Mouse (Mus musculus) intestine, postnatal 0 days (tissue): ENCODE results near the gene Foxd2. TPM values are rescaled to one million over a fixed set of nuclear protein-coding genes. Genes with fewer than 3 reads are reported as not detected.
A peak's percentile ranks its signal among the peaks of the same experiment; 100 is the strongest.

ENCODE experiments used
- ATAC-seq: fragments of 200-750 bp; cut with Nextera tagmentation; 2 replicates; pipeline ENCODE4 v1.8.0; 2017; ENCODE audit warnings: mild to moderate bottlenecking, moderate TSS enrichment, moderate library complexity
- H3K27ac ChIP-seq: fragments of 300-500 bp; sonication (generic); 2 replicates; pipeline ENCODE4 v1.5.1; 2014; ENCODE audit warnings: mild to moderate bottlenecking, low read depth, low read length, moderate library complexity
- H3K27me3 ChIP-seq: fragments of 300-500 bp; sonication (generic); replicated peaks from 2 replicates; pipeline ENCODE4 v1.6.1; 2014; ENCODE audit warnings: low read length, mixed read lengths; ENCODE audit not compliant: control insufficient read depth, insufficient read depth
- H3K36me3 ChIP-seq: fragments of 300-500 bp; sonication (generic); 2 replicates; pipeline ENCODE4 v1.6.1; 2014; ENCODE audit warnings: mild to moderate bottlenecking, moderate library complexity; ENCODE audit not compliant: control insufficient read depth, insufficient read depth
- H3K4me1 ChIP-seq: fragments of 300-500 bp; sonication (generic); replicated peaks from 2 replicates; pipeline ENCODE4 v1.6.1; 2014; ENCODE audit warnings: antibody characterized with exemption, low read length, mixed read lengths; ENCODE audit not compliant: control insufficient read depth, insufficient read depth
- H3K4me2 ChIP-seq: fragments of 300-500 bp; sonication (generic); replicated peaks from 2 replicates; pipeline ENCODE4 v1.6.1; 2014; ENCODE audit warnings: low read depth, mild to moderate bottlenecking, moderate library complexity
- H3K4me3 ChIP-seq: fragments of 300-500 bp; sonication (generic); 2 replicates; pipeline ENCODE4 v1.5.1; 2014; ENCODE audit warnings: low read depth, low read length
- H3K9ac ChIP-seq: fragments of 300-500 bp; sonication (generic); 2 replicates; pipeline ENCODE4 v1.6.1; 2014; ENCODE audit warnings: mild to moderate bottlenecking, low read depth, low read length
- H3K9me3 ChIP-seq: fragments of 300-500 bp; sonication (generic); 2 replicates; pipeline ENCODE4 v1.6.1; 2016; ENCODE audit warnings: mixed run types; ENCODE audit not compliant: control insufficient read depth
- CTCF ChIP-seq: sonication (generic); IDR thresholded peaks from 2 replicates; pipeline ENCODE4 v1.5.1; 2016; ENCODE audit warnings: low read depth, mild to moderate bottlenecking, control low read depth, antibody characterized with exemption, moderate library complexity
- whole genome bisulfite sequencing: fragments of 180-500 bp; shearing (Covaris S2); extraction: QIAGEN DNeasy Blood & Tissue Kit; methylation state at CpG from one replicate; pipeline ENCODE4 v1.1.7; 2014; 5-methylcytosine and 5-hydroxymethylcytosine counted together
- polyA plus RNA-seq: library from polyadenylated mRNA; unstranded; fragments of >200 nt; fragmentation: Nextera tagmentation; extraction: Ambion mirVana; gene quantifications from 2 replicates; pipeline ENCODE4 v1.2.1, GENCODE M21; 2015

The Foxd2 gene
- polyA plus RNA-seq, 1 experiment from 2014 or later, result 0.50 TPM

- no peaks in the 10 kb centered on the region for H3K4me1 ChIP-seq
- H3K4me2 ChIP-seq, result peak overlapping the region; percentile 43
- no peak overlapping the region for H3K27ac ChIP-seq
- no peaks in the 10 kb centered on the region for H3K9me3 ChIP-seq
- H3K9ac ChIP-seq, result no peak overlapping the region
- peak overlapping the region; percentile 26 for H3K4me3 ChIP-seq
- H3K36me3 ChIP-seq, result no peaks in the 10 kb centered on the region
- ATAC-seq, result 0 out of 2 replicates have a peak, but pooled peaks have one; percentile 32
- WGBS, result 1% methylated on average over 41 of the region's 42 CpGs
- TF ChIP-seq CTCF, result no peak
- peaks cover 98% of the 10 kb centered on the region for H3K27me3 ChIP-seq
Observed at GRCm38 (mm10) chr4:114901643-114902351, 6.9 kb downstream of the Foxd2 start.

- Histone ChIP-seq H3K9me3 (no peaks in the 10 kb centered on the region), H3K4me3 (no peak overlapping the region), H3K36me3 (no peaks in the 10 kb centered on the region), H3K27me3 (peaks cover 92% of the 10 kb centered on the region), H3K4me1 (no peaks in the 10 kb centered on the region), H3K9ac (no peak overlapping the region), H3K4me2 (0 out of 2 replicates have a peak overlapping the region, but pooled peaks have one; percentile 24), H3K27ac (no peak overlapping the region)
- TF ChIP-seq CTCF, result no peak
- WGBS, result 3% methylated on average over 33 of the region's 33 CpGs
- no peak for ATAC-seq
Observed at GRCm38 (mm10) chr4:114900866-114901642, 7.6 kb downstream of the Foxd2 start.

GRCm38 (mm10) chr4:114899885-114900284 lies 8.8 kb downstream of the Foxd2 start:
- ATAC-seq, result no peak
- Histone ChIP-seq H3K27me3 (peaks cover 81% of the 10 kb centered on the region), H3K4me1 (no peaks in the 10 kb centered on the region), H3K36me3 (no peaks in the 10 kb centered on the region), H3K27ac (no peak overlapping the region), H3K9me3 (no peaks in the 10 kb centered on the region), H3K4me2 (no peak overlapping the region), H3K9ac (no peak overlapping the region), H3K4me3 (no peak overlapping the region)
- WGBS, result 14% methylated on average over 3 of the region's 3 CpGs
- TF ChIP-seq CTCF, result no peak

GRCm38 (mm10) chr4:114897853-114898252 lies 10.8 kb downstream of the Foxd2 start:
- no peaks in the 10 kb centered on the region for H3K4me1 ChIP-seq
- H3K4me3 ChIP-seq, result no peak overlapping the region
- TF ChIP-seq CTCF, result peak; percentile 63
- H3K4me2 ChIP-seq, result no peak overlapping the region
- 8% methylated on average over 4 of the region's 4 CpGs for WGBS
- no peak; the same call in 1 of the 2 replicates for ATAC-seq
- H3K27me3 ChIP-seq, result peaks cover 60% of the 10 kb centered on the region
- H3K27ac ChIP-seq, result no peak overlapping the region
- no peak overlapping the region for H3K9ac ChIP-seq
- no peaks in the 10 kb centered on the region for H3K9me3 ChIP-seq
- no peaks in the 10 kb centered on the region for H3K36me3 ChIP-seq

- WGBS, result 93% methylated on average over 1 of the region's 1 CpGs
- Histone ChIP-seq H3K9ac (no peak overlapping the region), H3K27me3 (no peaks in the 10 kb centered on the region), H3K27ac (no peak overlapping the region), H3K4me1 (no peaks in the 10 kb centered on the region), H3K36me3 (no peaks in the 10 kb centered on the region), H3K4me2 (no peak overlapping the region), H3K9me3 (no peaks in the 10 kb centered on the region), H3K4me3 (no peak overlapping the region)
- no peak for TF ChIP-seq CTCF
- ATAC-seq, result no peak
Observed at GRCm38 (mm10) chr4:114882232-114882631, 26.4 kb downstream of the Foxd2 start.

GRCm38 (mm10) chr4:114876441-114876972 lies 32.2 kb downstream of the Foxd2 start:
- H3K4me1 ChIP-seq, result no peaks in the 10 kb centered on the region
- no peak for TF ChIP-seq CTCF
- no peak overlapping the region for H3K4me3 ChIP-seq
- H3K9me3 ChIP-seq, result no peaks in the 10 kb centered on the region
- H3K27ac ChIP-seq, result no peak overlapping the region
- ATAC-seq, result no peak
- H3K27me3 ChIP-seq, result 0 out of 2 replicates have a peak, but pooled peaks cover 3% of the 10 kb centered on the region
- H3K9ac ChIP-seq, result no peak overlapping the region
- H3K4me2 ChIP-seq, result no peak overlapping the region
- WGBS, result 56% methylated on average over 8 of the region's 8 CpGs
- H3K36me3 ChIP-seq, result no peaks in the 10 kb centered on the region
